Mouse (Mus musculus): Measurements from ENCODE around the gene Rgs7. TPM values are rescaled to one million over a fixed set of nuclear protein-coding genes. Genes with fewer than 3 reads are reported as not detected.

Rgs7 gene
- total RNA-seq (2021) = 10 to 100 TPM; 74.6 to 76.5 TPM

DNA sequence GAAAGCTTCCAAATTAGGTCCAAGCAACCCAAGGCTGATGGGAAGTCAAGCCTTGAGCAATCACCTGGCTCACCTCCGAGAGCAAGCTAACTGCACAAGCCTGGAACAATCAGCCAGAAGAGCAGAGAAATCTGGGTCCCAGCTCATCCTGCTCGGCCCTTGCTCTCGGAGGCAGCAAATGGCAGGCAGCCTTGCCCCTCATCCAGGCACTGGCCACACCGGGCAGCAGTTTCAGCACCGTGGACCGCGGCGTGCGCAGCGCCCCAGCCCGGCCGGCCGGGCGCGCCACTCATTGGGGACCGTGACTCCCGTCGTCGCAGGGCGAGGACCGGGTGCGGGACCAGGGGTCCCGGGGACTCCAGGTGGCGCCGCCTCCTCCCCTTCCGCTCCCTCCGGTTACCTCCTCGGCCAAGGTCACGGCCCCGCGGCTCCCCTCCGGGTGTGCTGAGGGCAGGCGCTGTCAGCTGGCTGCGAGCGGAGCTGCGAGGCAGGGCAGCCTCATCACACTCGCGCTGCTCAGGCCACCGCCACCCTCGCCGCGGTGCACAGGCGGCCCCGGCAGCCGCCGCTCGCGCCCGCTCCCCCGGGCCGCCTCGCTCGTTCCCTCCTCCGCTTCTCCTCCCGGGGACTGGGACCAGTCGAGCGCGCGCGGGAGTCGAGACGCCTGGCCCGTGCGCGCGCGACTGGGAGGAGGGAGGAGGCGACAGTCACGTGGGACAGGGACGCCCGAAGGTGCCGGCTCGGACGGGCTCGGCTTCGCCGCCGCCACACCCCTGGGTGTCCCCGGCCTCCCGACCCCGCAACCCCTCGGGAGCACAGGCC lies at the start of gene Rgs7:
Gene Rgs7 (minus strand): TSS at position 640 of the 822 bp plus-strand sequence.
- peak; percentile 70 to 75 for DNase-seq

DNA sequence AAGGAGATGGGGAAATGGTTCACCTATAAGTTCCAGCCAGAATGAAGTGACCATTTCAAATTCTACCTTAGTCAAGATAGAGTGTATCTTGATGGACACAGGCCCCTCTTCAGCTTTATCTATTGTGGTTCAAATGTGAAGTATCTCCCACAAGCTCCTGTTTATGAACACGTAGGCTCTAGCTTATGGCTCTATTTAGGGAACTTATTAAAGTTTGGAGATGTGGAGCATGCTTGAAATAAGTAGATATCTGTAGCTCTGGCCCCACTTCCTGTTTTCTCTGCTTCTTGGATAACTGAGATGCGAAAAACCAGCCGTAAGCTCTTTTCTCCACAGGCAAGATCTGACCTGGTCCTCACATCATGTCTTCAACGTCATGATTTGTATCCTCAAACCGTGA lies 48.4 kb upstream of the Rgs7 start:
- no peak for DNase-seq

DNA sequence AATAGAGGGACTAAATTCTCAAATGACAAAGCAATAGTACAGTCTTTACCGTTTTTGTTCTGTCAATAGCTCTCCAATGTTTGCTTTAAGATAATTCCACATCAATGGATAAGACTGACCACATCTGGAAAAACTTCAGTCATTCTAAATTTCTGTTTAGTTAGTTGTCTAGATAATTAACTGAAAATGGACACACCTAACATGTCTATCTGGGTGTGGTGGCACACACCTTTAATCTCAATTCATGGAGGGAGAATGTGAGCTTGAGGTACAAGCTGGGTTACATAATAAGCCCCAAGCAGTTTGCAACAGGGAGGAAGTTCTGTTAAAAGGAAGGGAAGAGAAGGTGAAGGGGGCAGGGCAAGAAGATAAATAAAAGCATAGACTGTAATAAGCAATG lies 45.0 kb upstream of the Rgs7 start:
- no peak for DNase-seq

DNA sequence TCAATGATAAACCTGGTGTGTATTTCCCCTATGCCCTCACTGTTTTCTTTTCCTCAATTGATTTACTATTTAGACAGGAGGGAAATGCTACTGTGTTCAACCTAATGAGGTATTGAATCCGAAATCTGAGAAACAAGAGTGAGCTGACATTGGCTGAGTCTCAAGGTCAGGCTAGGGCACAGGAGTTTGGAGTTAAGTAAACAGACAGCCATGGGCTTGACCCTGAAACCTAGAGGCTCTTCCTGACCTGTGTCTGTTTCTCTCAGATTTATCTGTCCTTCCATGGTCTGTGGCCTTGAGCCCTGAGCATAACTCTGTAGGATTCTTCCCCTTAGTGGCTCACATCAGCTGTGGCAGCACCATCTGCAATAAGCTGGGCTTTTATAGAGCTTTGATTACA lies 37.6 kb upstream of the Rgs7 start:
- no peak for DNase-seq

DNA sequence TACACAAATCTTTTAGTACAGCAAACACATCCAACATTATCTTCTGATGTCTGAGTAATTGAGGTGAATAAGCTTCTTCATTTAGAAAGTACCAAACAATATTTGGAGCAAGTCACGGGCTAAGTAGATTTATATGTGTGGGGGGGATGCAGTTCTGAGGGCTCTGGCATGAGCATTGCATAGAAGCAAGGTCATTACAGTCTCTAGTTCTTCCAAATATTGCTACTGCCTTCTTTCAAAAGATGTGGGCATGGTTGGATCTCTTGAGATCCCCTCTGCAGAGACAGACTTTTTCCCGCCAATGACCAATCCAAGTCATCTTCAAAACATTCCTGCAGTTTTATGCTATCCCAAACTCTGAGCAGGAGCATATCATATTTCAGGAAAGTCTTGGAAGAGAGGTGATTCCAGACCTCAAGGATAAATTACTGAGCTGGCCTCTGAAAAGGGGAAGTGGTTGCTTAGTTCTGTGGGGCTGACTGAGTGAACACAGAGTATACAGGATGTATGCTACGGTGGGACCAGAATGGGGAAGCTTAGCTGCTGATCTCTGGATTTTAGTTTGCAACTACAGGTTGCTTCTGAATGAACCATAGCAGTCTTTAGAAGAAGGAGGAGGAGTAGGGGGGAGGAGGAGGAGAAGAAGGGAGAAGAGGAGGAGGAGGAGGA lies 32.5 kb upstream of the Rgs7 start:
- DNase-seq = no peak

DNA sequence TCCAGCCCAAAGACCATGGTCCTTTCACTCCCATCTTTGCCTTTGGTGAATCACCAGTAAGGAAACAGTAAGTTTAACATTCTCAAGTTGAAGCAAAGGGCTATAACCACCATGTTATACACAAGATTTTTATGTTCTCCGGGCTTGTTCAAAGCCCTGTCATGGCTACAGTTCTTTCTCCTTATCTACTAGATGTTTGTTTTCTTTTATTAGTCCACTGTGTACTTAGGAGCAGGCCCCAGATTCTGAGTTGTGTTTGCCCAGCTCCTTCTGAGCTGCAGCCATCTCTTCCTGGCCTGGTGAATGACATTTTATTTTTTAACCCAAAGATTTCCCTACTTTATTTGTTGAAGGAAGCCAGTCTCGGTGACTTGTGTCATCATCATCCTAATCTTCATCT lies 31.3 kb upstream of the Rgs7 start:
- DNase-seq = no peak

DNA sequence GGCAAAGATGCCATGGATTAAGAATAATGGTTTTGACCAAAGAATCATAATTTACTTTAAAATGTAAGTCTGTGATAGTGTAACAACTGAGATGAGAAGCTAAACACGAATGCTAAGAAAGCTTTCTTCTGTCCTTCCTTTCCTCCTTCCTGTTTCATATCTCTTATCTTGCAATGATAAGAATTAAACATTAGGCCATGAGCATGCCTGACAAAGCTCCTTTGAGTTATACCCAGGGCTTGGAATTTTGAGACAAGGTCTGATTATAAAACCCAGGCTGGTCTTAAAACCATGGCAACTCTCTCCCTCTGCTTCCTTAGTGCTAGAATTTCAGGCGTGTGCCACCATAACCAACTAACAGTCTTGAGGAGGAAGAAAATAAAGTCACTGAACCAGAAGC lies 22.2 kb upstream of the Rgs7 start:
- no peak for DNase-seq

DNA sequence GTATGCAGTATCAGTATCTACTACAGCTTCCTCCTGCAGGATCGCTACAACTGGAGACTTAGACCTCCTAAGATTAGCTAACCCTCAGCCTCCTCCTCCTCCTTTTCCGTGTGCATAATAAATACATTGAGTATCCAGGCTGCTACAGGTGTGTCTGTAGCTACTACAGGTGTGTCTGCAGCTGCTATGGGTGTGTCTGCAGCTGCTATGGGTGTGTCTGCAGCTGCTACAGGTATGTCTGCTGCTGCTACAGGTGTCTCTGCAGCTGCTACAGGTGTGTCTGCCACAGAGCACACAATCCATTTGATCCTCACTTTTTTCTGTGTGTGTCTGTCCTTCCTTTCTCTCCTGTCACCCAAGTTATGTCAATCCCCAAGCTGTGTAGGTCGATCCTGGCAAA lies 19.9 kb upstream of the Rgs7 start:
- DNase-seq = no peak

DNA sequence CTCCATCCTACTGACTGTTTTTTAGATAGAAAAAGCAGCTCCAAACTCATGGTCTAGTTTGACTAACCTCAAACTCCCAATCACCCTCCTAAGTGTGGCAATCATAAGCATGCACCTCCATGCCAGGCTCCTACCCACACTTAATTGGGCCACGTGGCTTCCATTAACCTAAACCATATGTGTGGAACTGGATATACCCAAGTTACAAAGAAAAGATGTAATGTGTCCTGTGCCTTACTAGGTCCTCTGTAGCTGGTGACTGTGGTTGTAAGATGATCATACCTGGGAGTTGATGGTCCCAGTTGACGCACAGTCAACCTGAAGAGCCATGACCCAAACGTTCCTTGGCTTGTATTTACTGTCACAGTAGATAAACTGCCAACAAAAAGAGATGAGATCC lies 17.7 kb upstream of the Rgs7 start:
- DNase-seq = no peak

DNA sequence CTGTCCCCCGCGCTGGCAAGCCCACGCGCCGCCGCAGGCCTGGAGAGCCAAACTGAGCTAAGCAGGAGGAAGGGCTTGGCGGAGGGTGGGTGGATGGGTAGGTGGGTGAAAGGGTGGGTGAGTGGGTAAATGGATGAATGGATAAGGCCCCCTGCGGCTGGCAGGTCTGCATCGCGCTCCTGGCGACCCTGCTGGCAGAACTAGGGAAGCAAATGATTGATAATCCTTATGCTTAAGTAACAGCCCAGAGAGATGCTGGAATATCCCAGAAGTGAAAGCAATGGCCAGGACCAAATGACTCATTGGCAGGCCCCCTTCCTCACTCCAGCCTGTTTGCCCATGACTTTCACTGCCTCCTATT lies 363 bp upstream of the Rgs7 start:
- DNase-seq = no peak

DNA sequence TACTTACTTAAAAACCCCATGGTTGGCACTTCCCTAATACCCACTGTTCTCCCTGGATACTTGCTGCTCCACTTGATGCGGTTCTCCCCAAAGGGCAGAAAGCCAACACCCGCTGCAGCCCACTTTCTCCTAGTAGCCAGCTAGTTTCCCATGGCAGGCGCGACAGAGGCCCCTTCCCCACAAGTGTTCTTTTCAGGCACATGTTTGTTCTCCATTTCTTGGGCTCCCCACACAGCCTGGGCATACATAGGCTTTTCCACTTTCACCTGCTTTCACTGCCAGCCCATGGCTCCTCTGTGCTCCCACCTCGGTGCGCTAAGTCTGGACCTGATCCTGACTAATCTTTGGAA lies 814 bp downstream of the Rgs7 start:
- DNase-seq = peak in 1 of 2 experiments; percentile 21

DNA sequence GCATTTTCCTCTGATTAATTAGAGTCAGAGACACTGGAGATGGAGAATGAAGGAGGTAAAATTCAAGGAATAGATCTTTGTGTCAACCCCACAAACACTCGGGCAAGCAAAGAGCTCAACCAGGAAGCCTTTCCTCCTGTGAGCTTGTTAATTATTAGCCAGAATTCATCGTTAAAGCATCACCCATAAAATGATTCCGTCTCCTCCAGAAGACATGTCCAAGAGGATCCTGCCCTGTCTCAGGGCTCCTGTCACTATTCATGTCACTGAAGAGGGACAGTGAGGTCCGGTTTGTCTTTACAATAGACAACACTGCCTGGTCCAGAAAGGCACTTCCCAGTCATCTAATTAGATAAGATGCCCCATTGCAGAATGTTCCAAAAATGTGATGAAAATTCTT lies 7.2 kb downstream of the Rgs7 start:
- no peak for DNase-seq

DNA sequence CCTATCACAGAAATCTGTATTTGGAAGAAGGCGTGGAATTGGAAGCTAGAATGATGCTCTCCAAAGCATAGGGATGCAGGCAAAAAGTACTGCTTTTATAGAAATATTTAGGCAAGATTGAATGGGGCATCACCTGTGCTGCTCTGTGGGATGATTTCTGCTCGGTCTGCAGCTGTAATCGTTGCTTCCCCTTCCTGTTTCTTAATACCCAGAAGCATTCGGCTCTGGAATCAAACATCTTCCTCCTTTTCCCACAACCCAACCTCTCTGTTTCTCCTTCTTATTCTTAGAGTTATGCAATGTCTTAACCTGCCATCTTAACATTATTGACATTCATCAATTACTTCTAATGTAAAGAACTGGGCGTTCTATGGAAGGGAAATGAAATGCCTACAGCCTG lies 19.2 kb downstream of the Rgs7 start:
- DNase-seq = no peak

DNA sequence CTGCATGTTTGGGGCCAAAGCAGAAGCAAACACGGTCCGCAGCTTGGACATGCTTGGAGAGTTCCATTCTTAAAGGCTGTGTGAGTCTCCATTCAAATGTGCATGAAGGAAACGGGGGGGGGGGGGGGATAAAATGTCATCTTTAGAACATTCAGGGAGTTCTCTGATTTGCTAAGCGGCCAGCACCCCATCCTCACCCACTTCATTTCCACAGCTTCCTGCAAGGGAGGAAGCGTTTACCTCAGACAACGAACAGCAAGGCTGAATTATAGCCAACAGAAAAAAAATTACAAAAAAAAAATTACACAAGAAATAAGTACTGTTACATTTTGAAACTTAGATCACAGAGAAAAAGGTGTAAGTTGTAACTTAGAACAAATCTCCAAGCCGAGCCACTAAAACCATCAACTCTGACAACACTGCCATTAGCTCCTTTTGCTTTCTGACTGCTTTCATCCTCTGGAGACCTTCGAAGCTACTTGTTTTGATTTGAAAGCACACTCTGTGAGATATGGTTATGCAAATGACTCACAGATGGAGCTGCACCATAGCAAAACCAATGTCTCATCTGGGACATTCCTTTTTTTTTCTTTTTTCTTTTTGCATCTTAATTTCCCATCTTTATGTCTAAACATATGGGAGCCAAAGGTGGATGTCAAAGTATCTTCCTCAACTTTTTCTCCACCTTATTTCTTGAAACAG lies 23.1 kb downstream of the Rgs7 start:
- DNase-seq = no peak

DNA sequence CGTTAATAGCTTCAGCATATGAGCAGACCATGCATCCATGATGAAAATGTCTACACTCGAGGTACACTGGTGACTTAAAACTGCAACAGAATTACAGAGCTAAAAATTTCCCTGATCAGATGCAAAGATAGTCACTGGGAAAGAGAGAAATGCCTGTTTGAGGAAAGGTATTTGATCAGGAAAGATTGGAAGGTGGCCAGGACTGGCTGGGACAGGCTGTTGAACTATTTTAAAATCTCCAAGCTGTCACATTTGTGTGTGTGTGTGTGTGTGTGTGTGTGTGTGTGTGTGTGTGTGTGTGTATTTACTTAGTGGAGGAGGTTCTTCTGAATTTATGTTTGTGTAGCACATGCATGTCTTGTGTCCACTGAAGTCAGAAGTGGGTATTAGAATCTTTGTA lies 27.7 kb downstream of the Rgs7 start:
- DNase-seq = no peak

DNA sequence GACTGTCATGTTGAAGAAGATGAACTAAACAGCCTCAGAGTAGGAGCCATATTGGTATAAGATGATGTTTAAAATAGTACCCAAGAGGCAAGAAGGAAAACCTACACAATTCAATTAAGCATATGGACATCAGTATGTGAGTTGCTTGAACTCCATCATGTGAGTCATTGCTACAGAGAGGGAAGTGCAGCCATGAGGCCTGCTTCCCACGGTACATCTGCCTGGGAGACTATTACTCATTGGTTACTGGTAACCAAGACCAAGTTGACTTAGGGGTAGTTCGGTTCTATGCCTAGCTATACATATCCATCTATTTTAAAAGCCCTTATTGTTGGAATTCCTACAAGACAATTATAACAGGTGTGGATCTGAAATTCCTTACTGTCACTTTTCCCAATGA lies 29.9 kb downstream of the Rgs7 start:
- no peak for DNase-seq

DNA sequence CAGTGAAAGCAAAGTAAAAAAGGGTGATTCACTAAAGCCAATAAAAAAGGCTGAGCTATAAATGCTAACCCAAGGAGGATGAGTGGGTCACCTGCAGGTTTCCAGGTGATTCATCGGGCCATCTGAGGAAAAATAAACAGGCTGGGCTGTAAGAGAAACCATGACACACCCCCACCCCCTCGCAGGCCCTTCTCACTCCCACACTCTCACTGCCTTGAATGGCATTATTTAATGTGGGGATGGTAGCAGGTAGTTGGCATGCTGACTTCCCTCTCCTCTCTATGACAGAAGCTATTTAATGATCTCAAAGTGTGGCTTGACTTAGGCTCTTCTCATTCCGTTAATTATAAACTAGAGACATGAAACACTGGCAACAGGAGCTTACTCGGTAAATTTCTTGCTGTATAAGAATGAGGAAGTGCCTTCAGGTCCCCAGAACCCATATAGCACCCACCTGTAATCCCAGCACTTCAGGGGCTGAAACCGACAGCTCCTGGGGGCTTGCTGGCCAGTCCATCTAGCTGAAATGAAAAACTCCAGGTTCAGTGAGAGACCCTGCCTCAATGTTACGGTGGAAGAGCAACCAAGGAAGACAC lies 38.2 kb downstream of the Rgs7 start:
- no peak for DNase-seq

DNA sequence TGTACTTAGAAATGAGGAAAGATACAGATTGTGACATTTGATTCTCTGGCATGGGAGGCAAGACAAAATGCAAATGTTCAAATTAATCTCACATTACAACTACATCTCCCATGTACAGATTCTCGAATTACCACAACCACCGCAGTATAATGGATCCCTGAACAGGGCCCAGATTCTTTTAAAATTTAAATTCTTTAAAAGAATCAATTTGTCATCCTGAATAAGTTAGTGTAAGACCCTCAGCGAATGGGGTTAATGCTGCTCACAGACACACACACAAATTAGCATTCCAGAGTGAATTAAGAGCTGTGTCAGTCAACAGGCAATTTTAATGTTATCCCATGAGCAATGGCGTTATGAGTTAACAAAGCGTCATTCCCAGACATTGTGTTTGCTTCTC lies 44.3 kb downstream of the Rgs7 start:
- DNase-seq = no peak

DNA sequence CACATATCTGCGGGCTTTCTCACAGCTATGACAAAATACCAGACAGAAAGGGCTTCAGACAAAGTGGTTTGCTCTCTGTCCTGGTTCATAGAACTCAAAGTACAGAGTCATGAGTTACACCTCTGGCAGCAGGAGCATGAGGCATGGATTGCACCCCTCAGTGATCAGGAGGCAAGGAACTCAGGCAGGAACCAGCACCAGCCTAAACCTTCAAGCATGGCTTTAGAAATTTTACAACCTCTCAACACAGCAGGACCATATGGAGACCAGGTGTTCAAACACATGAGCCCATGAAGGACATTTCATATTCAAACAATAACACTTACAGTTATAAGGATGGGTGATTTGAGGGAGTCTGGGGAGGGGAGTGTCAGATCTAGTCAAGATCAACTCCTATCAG lies 49.4 kb downstream of the Rgs7 start:
- DNase-seq = no peak

DNA sequence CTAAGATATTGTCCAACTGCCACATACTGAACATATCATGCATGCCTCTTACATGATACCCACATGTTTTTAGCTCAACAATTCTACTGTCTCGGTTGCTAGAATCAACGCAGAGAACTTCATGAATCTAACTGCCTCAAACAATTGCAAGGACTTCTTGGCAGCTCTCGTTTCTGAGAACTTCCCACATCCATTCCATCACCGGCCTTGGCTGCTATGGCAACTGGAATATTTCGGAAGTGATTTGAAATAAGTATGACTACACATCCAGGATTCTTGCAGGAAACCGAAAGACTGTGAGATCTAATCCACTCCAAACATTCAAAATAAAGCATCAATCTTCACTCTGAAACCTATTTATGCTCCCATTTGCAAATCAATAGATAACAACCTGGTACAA lies 50.3 kb downstream of the Rgs7 start:
- DNase-seq = no peak

DNA sequence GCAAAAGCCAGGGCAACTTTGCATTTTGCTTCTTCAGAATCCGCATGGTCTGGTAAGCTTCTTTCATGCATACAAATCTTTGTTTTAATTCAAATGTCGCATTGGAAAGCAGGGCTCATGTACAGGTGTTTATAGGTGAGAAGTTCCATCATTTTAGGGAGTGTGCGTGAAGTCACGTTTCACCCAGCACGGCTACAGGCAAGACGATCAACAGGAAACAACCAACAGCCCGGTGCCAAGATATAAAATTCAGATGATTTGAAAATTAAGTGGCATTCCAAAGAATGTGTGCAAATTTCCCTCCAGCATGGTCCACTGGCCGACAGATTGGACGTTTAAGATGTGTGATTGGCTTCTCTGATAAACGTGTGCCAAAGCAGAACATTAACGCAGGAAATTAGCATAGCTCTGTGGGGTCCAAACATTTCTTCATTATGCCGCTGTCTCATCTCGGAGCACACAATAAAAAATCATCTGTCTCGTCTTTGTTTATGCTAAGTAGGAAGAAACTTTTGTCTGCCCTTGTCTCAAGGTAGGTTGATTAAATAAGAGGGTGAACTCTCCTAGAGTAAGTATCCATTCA lies 58.6 kb downstream of the Rgs7 start:
- DNase-seq = no peak

DNA sequence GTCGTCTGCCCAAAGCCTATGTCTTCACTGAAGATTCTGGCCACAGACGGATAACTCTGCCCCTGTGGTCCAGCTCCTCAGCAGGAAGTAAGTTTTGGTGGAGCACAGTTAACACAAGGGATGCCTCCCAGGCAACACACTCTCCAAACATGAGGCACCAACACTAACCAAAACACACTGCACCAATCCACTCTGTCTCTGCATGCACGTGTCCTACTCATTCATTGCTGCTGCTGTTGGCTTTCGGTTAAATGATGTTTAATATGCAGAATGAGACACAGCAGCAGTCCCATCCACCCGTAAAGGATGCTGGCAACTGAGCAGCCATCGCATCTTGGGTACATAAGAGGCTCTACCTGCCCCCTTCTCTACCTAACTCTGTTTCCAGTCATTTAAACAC lies 59.2 kb downstream of the Rgs7 start:
- DNase-seq = no peak

Measured in layer of hippocampus, postnatal 36 days (tissue).